Mouse (Mus musculus) heart, adult 8-10 months (tissue): ENCODE data around the gene Gm13723. TPM values are rescaled to one million over a fixed set of nuclear protein-coding genes. Genes with fewer than 3 reads are reported as not detected.

Source experiments
- DNase-seq: peaks from one replicate; pipeline ENCODE4 v3.0.0; 2022; ENCODE audit warnings: low spot score
- total RNA-seq, 4 experiments: library from RNA; stranded (reverse); gene quantifications; 2 replicates each; pipeline ENCODE4 v1.2.4; 2022

Gm13723 gene
- total RNA-seq = not detected

DNA sequence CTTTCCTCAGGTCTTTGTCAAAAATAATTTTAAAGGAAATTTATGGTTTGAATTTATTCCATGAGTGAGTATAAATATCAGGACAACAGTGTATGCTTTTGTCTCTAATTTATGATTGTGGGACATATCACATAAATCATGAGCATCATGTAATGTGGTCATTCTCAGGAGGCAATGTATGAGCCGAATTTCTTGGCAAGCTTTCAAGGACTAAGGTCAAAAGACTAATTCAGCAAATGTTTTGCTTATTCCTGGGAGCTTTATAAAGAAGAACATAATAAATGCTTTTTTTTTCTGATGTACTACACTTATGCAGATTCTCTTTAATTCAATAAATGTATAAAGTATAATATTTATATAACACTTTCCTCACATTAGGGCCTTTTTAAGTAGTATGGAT is at the start of gene Gm13723:
Gene Gm13723 (minus strand): TSS at position 101 of the 400 bp plus-strand sequence.
- DNase-seq = no peak

GRCm38 (mm10) chr2:86905647-86906046 is 31.0 kb upstream of the Gm13723 start:
- DNase-seq = no peak

DNA sequence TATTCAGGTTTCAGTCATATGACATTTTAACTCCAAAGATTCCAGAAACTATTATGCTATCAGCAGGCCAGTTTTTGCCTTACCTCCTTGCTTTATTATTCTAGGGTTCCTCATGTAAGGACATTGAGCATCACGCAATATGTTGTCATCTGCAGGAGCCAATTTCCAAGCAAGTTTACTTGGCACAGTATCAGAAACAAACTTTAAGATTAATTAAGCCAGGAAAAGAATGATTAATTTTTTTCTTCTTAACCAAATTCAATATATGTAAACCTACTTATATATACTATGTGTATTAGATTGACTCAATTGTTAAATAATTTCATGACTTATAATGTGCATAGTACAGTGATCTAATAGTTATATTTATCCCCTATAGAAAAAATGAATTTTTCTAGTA is 17.5 kb upstream of the Gm13723 start, which contains the start of gene Olfr1097:
Gene Olfr1097 (minus strand): TSS at position 101 of the 400 bp plus-strand sequence.
- no peak for DNase-seq

GRCm38 (mm10) chr2:86851596-86851995 is 23.0 kb downstream of the Gm13723 start, which contains the start of gene Olfr1095:
Gene Olfr1095 (minus strand): TSS chr2:86851696.
- DNase-seq = no peak

GRCm38 (mm10) chr2:86824363-86824762 is 50.2 kb downstream of the Gm13723 start, which contains the start of gene Olfr1094:
Gene Olfr1094 (plus strand): TSS chr2:86824663.
- no peak for DNase-seq

Other genes with a start within 250 kb of the Gm13723 start
- gene Olfr1084, start 235.1 kb downstream of the Gm13723 start, total RNA-seq = not detected
- not detected for gene Olfr1085, start 212.8 kb downstream of the Gm13723 start, total RNA-seq
- not detected for gene Olfr1086, start 194.7 kb downstream of the Gm13723 start, total RNA-seq
- not detected for gene Olfr1087, start 176.4 kb downstream of the Gm13723 start, total RNA-seq
- not detected for gene Olfr1089, start 141.1 kb downstream of the Gm13723 start, total RNA-seq
- not detected for gene Olfr1090, start 115.8 kb downstream of the Gm13723 start, total RNA-seq
- not detected for gene Olfr1093, start 92.3 kb downstream of the Gm13723 start, total RNA-seq
- gene Olfr141, start 64.8 kb downstream of the Gm13723 start, total RNA-seq = not detected
- not detected for gene Olfr1094, start 50.1 kb downstream of the Gm13723 start, total RNA-seq
- not detected for gene Olfr1095, start 23.1 kb downstream of the Gm13723 start, total RNA-seq
- gene Olfr1097, start 17.4 kb upstream of the Gm13723 start, total RNA-seq = not detected
- gene Olfr1098, start 49.7 kb upstream of the Gm13723 start, total RNA-seq = not detected
- not detected for gene Olfr1099, start 85.9 kb upstream of the Gm13723 start, total RNA-seq
- gene Olfr1100, start 105.2 kb upstream of the Gm13723 start, total RNA-seq = not detected
- not detected for gene Olfr1101, start 116.4 kb upstream of the Gm13723 start, total RNA-seq
- gene Olfr1102, start 123.6 kb upstream of the Gm13723 start, total RNA-seq = not detected
- gene Olfr1104, start 152.3 kb upstream of the Gm13723 start, total RNA-seq = not detected
- not detected for gene Olfr1105, start 161.7 kb upstream of the Gm13723 start, total RNA-seq
- gene Olfr1106, start 177.5 kb upstream of the Gm13723 start, total RNA-seq = not detected
- not detected for gene Olfr1107, start 201.0 kb upstream of the Gm13723 start, total RNA-seq
- not detected for gene Olfr1109, start 221.2 kb upstream of the Gm13723 start, total RNA-seq
- gene Olfr259, start 239.8 kb upstream of the Gm13723 start, total RNA-seq = not detected